Mouse (Mus musculus) heart, adult 2 months (tissue): Measurements from ENCODE around the gene Lrrc74a. TPM values are rescaled to one million over a fixed set of nuclear protein-coding genes. Genes with fewer than 3 reads are reported as not detected.

Experiments
- DNase-seq, 2 experiments: peaks; one replicate each; pipeline ENCODE4 v3.0.0; 2021
- H3K27ac ChIP-seq: fragments of 200-600 bp; 2 replicates; pipeline ENCODE4 v1.8.1; 2022
- H3K27me3 ChIP-seq: fragments of 200-500 bp; 2 replicates; pipeline ENCODE4 v1.6.1; 2012; ENCODE audit warnings: mild to moderate bottlenecking, low read length, inconsistent platforms, mixed read lengths; ENCODE audit not compliant: control insufficient read depth, insufficient read depth
- H3K36me3 ChIP-seq: fragments of 200-500 bp; 2 replicates; pipeline ENCODE4 v1.6.1; 2012; ENCODE audit warnings: low read length, inconsistent platforms; ENCODE audit not compliant: control insufficient read depth, insufficient read depth
- H3K4me1 ChIP-seq: fragments of 200-500 bp; 2 replicates; pipeline ENCODE4 v1.6.1; 2011; ENCODE audit warnings: low read length; ENCODE audit not compliant: control insufficient read depth, insufficient read depth
- H3K4me3 ChIP-seq: fragments of 200-600 bp; 2 replicates; pipeline ENCODE4 v1.8.1; 2022
- H3K79me2 ChIP-seq: fragments of 200-500 bp; replicated peaks from 2 replicates; pipeline ENCODE4 v1.6.1; 2012; ENCODE audit warnings: mild to moderate bottlenecking, inconsistent platforms, low read length, moderate library complexity, mixed read lengths; ENCODE audit not compliant: control insufficient read depth, insufficient read depth
- H3K9ac ChIP-seq: fragments of 200-500 bp; 2 replicates; pipeline ENCODE4 v1.6.1; 2012; ENCODE audit warnings: low read depth, mild to moderate bottlenecking, control low read depth, inconsistent platforms, low read length, mixed read lengths
- CTCF ChIP-seq: fragments of 200-600 bp; IDR thresholded peaks from 2 replicates; pipeline ENCODE4 v1.8.1; 2022; ENCODE audit warnings: antibody characterized with exemption, mild to moderate bottlenecking, moderate library complexity
- EP300 ChIP-seq: fragments of 200-500 bp; IDR thresholded peaks from 2 replicates; pipeline ENCODE4 v1.6.1; 2011; ENCODE audit warnings: low read depth, low read length, control low read depth; ENCODE audit not compliant: insufficient read depth
- POLR2A ChIP-seq: fragments of 200-500 bp; IDR thresholded peaks from 2 replicates; pipeline ENCODE4 v1.6.1; 2011; ENCODE audit warnings: mild to moderate bottlenecking, low read depth, low read length, control low read depth; ENCODE audit not compliant: insufficient read depth
- WGBS: fragments of 180-500 bp; shearing (Covaris S2); methylation state at CpG from one replicate; pipeline ENCODE4 v1.1.7; 2018; 5-methylcytosine and 5-hydroxymethylcytosine counted together
- intact Hi-C: fragments of 180-260 bp; cut with DNase I; formaldehyde crosslinking; loops from one replicate; pipeline ENCODE4 v1.15.1; 2025
- polyA plus RNA-seq: library from polyadenylated mRNA; depleted of rRNA; stranded (reverse); fragments of >200 nt; gene quantifications from 2 replicates; pipeline ENCODE4 v1.2.3, GENCODE M21; 2012
- total RNA-seq, 2 experiments: library from RNA; stranded (reverse); gene quantifications; 2 replicates each; pipeline ENCODE4 v1.2.3; 2021

Gene Lrrc74a
- total and polyA plus RNA-seq, 3 experiments = not detected

DNA sequence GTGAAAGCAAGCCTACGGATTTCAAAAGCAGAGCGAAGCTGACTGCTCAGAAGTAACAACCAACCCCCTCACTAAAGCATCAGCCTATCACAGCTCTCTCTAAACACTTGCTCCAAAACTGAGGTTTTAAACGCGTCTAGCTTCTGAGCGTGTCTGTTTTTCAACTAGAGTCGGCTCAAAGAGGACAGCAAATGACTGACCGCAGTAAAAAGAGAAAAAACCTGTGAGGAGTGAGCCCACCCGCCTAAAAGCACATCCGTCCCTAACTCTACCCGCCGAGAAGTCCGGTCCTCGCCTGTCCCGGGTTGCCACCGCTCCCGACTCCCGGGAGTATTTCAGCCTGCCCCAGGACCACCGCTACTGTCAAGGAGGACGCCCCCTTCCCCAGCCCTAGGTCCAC, 8.5 kb upstream of the Lrrc74a start:
- peak overlapping the region; percentile 84 for H3K4me3 ChIP-seq
- no peak for TF ChIP-seq CTCF
- no peak for TF ChIP-seq EP300
- TF ChIP-seq POLR2A = no peak
- peak overlapping the region; percentile 36 for H3K27ac ChIP-seq
- intact Hi-C loops = no loop called here
- H3K9ac ChIP-seq = peak overlapping the region; percentile 85
- WGBS = 1% methylated on average over 19 of the region's 19 CpGs
- DNase-seq = no peak
- H3K27me3 ChIP-seq = no peaks in the 10 kb centered on the region
- no peaks in the 10 kb centered on the region; the same call in none of the 2 replicates for H3K4me1 ChIP-seq
- no peaks in the 10 kb centered on the region for H3K36me3 ChIP-seq
- H3K79me2 ChIP-seq = no peaks in the 10 kb centered on the region

- no peaks in the 10 kb centered on the region for H3K27me3 ChIP-seq
- no peak for TF ChIP-seq EP300
- TF ChIP-seq POLR2A = peak; percentile 53; the same call in 1 of the 2 replicates
- peak; percentile 46 for TF ChIP-seq CTCF
- H3K9ac ChIP-seq = peak within 1 kb of the TSS; percentile 85
- under 1% methylated on average over 44 of the region's 44 CpGs for WGBS
- H3K27ac ChIP-seq = peak within 1 kb of the TSS; percentile 36
- H3K36me3 ChIP-seq = no peaks in the 10 kb centered on the region
- intact Hi-C loops = no loop called here
- peak; percentile 96 to 97 for DNase-seq
- H3K4me1 ChIP-seq = no peaks in the 10 kb centered on the region; the same call in none of the 2 replicates
- H3K4me3 ChIP-seq = peak within 1 kb of the TSS; percentile 84
- no peaks in the 10 kb centered on the region for H3K79me2 ChIP-seq
These were observed 8.0 kb upstream of the Lrrc74a start, which contains the start of gene Angel1 for GRCm38 (mm10) chr12:86726120-86726640. Gene Angel1, minus strand, starts transcription at chr12:86726460.

- Histone ChIP-seq H3K4me3 (no peak overlapping the region), H3K36me3 (no peaks in the 10 kb centered on the region), H3K27me3 (0 out of 2 replicates have a peak, but pooled peaks cover 2% of the 10 kb centered on the region), H3K9ac (no peak overlapping the region), H3K27ac (no peak overlapping the region), H3K4me1 (no peaks in the 10 kb centered on the region), H3K79me2 (no peaks in the 10 kb centered on the region)
- no peak for DNase-seq
- no peak for TF ChIP-seq CTCF
- intact Hi-C loops = loop anchor here (10.0 kb wide), 1 partner anchor 574 kb away; no protein-coding TSS in a partner anchor
- 71% methylated on average over 13 of the region's 13 CpGs for WGBS
These were observed 26.9 kb downstream of the Lrrc74a start for GRCm38 (mm10) chr12:86761036-86761435.

- no peaks in the 10 kb centered on the region for H3K36me3 ChIP-seq
- intact Hi-C loops = loop anchor here (10.0 kb wide), 1 partner anchor 571 kb away; no protein-coding TSS in a partner anchor
- H3K9ac ChIP-seq = no peak overlapping the region
- H3K4me3 ChIP-seq = no peak overlapping the region
- WGBS = 50% methylated on average over 6 of the region's 6 CpGs
- H3K27me3 ChIP-seq = no peaks in the 10 kb centered on the region
- H3K27ac ChIP-seq = no peak overlapping the region
- peaks cover 2% of the 10 kb centered on the region for H3K4me1 ChIP-seq
- DNase-seq = no peak
- TF ChIP-seq POLR2A (no peak), CTCF (no peak), EP300 (no peak)
- no peaks in the 10 kb centered on the region for H3K79me2 ChIP-seq
These were observed 29.9 kb downstream of the Lrrc74a start for GRCm38 (mm10) chr12:86764060-86764459.

DNA sequence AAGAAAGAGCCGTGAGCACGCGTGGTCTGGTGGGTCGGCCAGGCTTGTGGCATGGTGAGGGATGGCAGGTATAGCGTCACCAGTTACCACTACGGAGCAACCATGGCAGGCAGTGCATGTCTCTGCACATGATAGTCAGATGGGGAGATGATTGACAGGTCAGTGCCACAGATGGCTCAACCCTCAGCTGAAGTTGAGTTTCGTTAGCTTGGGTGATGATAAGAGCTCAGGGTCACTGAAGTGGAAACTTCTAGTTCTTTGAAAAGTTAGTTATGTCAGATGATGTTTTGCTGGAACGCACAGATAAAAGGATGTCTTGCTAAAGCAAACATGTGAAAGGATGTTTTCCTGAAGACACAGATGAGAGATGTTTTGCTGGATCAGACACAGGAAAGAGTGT, 32.3 kb downstream of the Lrrc74a start:
- Histone ChIP-seq H3K9ac (no peak overlapping the region), H3K27me3 (no peaks in the 10 kb centered on the region), H3K4me3 (no peak overlapping the region), H3K36me3 (0 out of 2 replicates have a peak, but pooled peaks cover 5% of the 10 kb centered on the region), H3K27ac (no peak overlapping the region), H3K4me1 (peaks cover 13% of the 10 kb centered on the region), H3K79me2 (no peaks in the 10 kb centered on the region)
- no peak for DNase-seq
- 81% methylated on average over 8 of the region's 8 CpGs for WGBS
- intact Hi-C loops = loop anchor here (10.0 kb wide), 1 partner anchor 568 kb away; no protein-coding TSS in a partner anchor
- TF ChIP-seq POLR2A (no peak), CTCF (no peak), EP300 (no peak)

GRCm38 (mm10) chr12:86767868-86768631, 33.9 kb downstream of the Lrrc74a start:
- H3K4me1 ChIP-seq = peaks cover 18% of the 10 kb centered on the region

More at GRCm38 (mm10) chr12:86767868-86768631, 33.9 kb downstream of the Lrrc74a start:
- TF ChIP-seq POLR2A (no peak), CTCF (peak; percentile 93), EP300 (no peak)
- H3K27ac ChIP-seq = no peak overlapping the region
- H3K4me3 ChIP-seq = no peak overlapping the region
- H3K79me2 ChIP-seq = no peaks in the 10 kb centered on the region
- H3K9ac ChIP-seq = no peak overlapping the region
- 41% methylated on average over 20 of the region's 20 CpGs for WGBS
- DNase-seq = peak; percentile 53 to 71
- 0 out of 2 replicates have a peak, but pooled peaks cover 5% of the 10 kb centered on the region for H3K36me3 ChIP-seq
- H3K27me3 ChIP-seq = no peaks in the 10 kb centered on the region
- intact Hi-C loops = loop anchor here (1.0 to 10.0 kb wide), 2 partner anchors 285 to 567 kb away; no protein-coding TSS in a partner anchor
